13 mouse cellular contexts compared by ENCODE assay signal in the genomic region with DNA sequence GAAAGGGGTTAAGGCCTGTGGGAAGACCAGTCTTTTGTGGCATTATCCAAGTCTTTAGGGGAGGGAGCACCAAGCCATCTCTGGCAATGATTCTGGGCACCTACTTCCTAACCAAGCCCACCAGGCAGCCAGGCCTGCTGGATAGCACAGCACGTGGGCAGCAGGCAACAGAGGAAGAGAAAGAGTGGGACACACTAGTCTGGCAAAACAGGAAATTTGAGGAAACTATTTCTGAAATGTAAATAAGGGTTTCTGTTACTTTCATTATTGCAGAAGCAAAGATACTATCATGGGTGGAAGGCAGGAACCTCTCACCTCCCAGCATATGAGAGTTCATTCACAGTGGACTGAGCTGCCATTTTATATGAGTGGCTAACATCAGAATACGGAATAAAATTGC.
A peak's percentile ranks its signal among the peaks of the same experiment; 100 is the strongest.
DNase-seq lines count a peak whose midpoint lies in the region; ATAC-seq and TF ChIP-seq lines count a peak whose summit lies in the region.
"Had no signal": no experiment of that assay in that cellular context is flagged by ENCODE, and none has a peak within 500 bp of the region (broad histone marks: within the 10 kb centered on the region; RNA-seq: fewer than 3 reads in every experiment).

No protein-coding gene starts in this region.

- H3K27ac ChIP-seq in lung, postnatal 0 days (ENCODE audit: low read length), result no peak overlapping the region
- no peak overlapping the region for H3K27ac ChIP-seq in MEL (ENCODE audit: control insufficient read depth, low read depth, low read length)
- no peak overlapping the region for H3K27ac ChIP-seq in heart, adult 2 months
- H3K27ac ChIP-seq: hindbrain, embryonic 12.5 days had no signal

- H3K9ac ChIP-seq in lung, postnatal 0 days (replicated peaks; ENCODE audit: low read depth), result no peak overlapping the region
- H3K9ac ChIP-seq in MEL (ENCODE audit: control insufficient read depth, low read depth, low read length, poor library complexity, severe bottlenecking), result no peak overlapping the region
- no peak overlapping the region for H3K9ac ChIP-seq in heart, adult 2 months (ENCODE audit: low read depth, low read length)
- H3K9ac ChIP-seq: hindbrain, embryonic 12.5 days; liver, postnatal 0 days had no signal

- no peaks in the 10 kb centered on the region for H3K4me1 ChIP-seq in lung, postnatal 0 days (ENCODE audit: insufficient read depth, low read depth, low read length)
- peaks cover 11 to 14% of the 10 kb centered on the region in 2 experiments for H3K4me1 ChIP-seq in MEL (ENCODE audit: control insufficient read depth in 1 of 2, insufficient read depth in 2 of 2, low read length in 2 of 2)
- peaks cover 4% of the 10 kb centered on the region for H3K4me1 ChIP-seq in heart, adult 2 months (ENCODE audit: control insufficient read depth, insufficient read depth, low read length)

- no peaks in the 10 kb centered on the region for H3K79me2 ChIP-seq in MEL (ENCODE audit: control insufficient read depth, insufficient read depth, low read length, poor library complexity)
- H3K79me2 ChIP-seq in heart, adult 2 months (replicated peaks; ENCODE audit: control insufficient read depth, insufficient read depth, low read length), result no peaks in the 10 kb centered on the region

- no peak for TF ChIP-seq POLR2A in MEL (IDR thresholded peaks at IDR 0.05; ENCODE audit: control insufficient read depth in 1 of 2, insufficient read depth in 1 of 2, low read depth in 1 of 2, low read length in 2 of 2, poor library complexity in 1 of 2)
- no peak for TF ChIP-seq POLR2A in heart, adult 2 months (IDR thresholded peaks at IDR 0.05; ENCODE audit: insufficient read depth, low read depth, low read length)

- TF ChIP-seq EP300 in lung, postnatal 0 days (IDR thresholded peaks at IDR 0.05), result no peak
- TF ChIP-seq EP300 in MEL (IDR thresholded peaks at IDR 0.05; ENCODE audit: low read depth in 1 of 2, low read length in 2 of 2), result no peak
- TF ChIP-seq EP300 in heart, adult 2 months (IDR thresholded peaks at IDR 0.05; ENCODE audit: insufficient read depth, low read depth, low read length), result no peak

- H3K27me3 ChIP-seq in lung, postnatal 0 days (replicated peaks; ENCODE audit: insufficient read depth, low read length), result no peaks in the 10 kb centered on the region
- H3K27me3 ChIP-seq in MEL (ENCODE audit: control insufficient read depth in 1 of 2, insufficient read depth in 2 of 2, low read length in 2 of 2), result no peaks in the 10 kb centered on the region
- H3K27me3 ChIP-seq in heart, adult 2 months (ENCODE audit: control insufficient read depth, insufficient read depth, low read length), result no peaks in the 10 kb centered on the region
- H3K27me3 ChIP-seq: hindbrain, embryonic 12.5 days had no signal

- TF ChIP-seq RAD21 in MEL (IDR thresholded peaks at IDR 0.05; ENCODE audit: low read depth, low read length), result no peak

- intact Hi-C loops in heart, adult 2 months (cut with DNase I), result no loop called here

- H3K36me3 ChIP-seq in lung, postnatal 0 days (ENCODE audit: insufficient read depth, low read length), result no peaks in the 10 kb centered on the region
- peaks cover 0 to 12% of the 10 kb centered on the region in 2 experiments; a peak in 2 of 4 replicates for H3K36me3 ChIP-seq in MEL (ENCODE audit: control insufficient read depth in 1 of 2, insufficient read depth in 2 of 2, low read length in 2 of 2)
- no peaks in the 10 kb centered on the region; the same call in 1 of the 2 replicates for H3K36me3 ChIP-seq in heart, adult 2 months (ENCODE audit: control insufficient read depth, insufficient read depth, low read length)
- H3K36me3 ChIP-seq: hindbrain, embryonic 12.5 days had no signal

- no peak for TF ChIP-seq CTCF in lung, postnatal 0 days (IDR thresholded peaks at IDR 0.05)
- no peak for TF ChIP-seq CTCF in MEL (IDR thresholded peaks at IDR 0.05 in 2 of 3, conservative IDR thresholded peaks at IDR 0.05 in 1 of 3; ENCODE audit: control insufficient read depth in 1 of 3, insufficient read depth in 1 of 3, low read depth in 2 of 3, low read length in 3 of 3, poor library complexity in 1 of 3, severe bottlenecking in 1 of 3)
- no peak for TF ChIP-seq CTCF in heart, adult 2 months (IDR thresholded peaks at IDR 0.05)

- H3K9me3 ChIP-seq in lung, postnatal 0 days (ENCODE audit: low read length), result no peaks in the 10 kb centered on the region
- no peaks in the 10 kb centered on the region for H3K9me3 ChIP-seq in MEL (replicated peaks; ENCODE audit: insufficient read depth, low read length)
- H3K9me3 ChIP-seq: hindbrain, embryonic 12.5 days had no signal

- no peak overlapping the region for H3K4me2 ChIP-seq in lung, postnatal 0 days (replicated peaks; ENCODE audit: low read depth, low read length)
- H3K4me2 ChIP-seq: hindbrain, embryonic 12.5 days had no signal

- no peak for ATAC-seq in lung, postnatal 0 days
- peak; percentile 37 for ATAC-seq in common myeloid progenitor, adult 5-6 weeks (replicated peaks; ENCODE audit: low read depth, poor library complexity, severe bottlenecking)
- ATAC-seq in monocyte, adult 5-6 weeks (replicated peaks; ENCODE audit: insufficient number of reproducible peaks, low FRiP score, low TSS enrichment, poor library complexity, severe bottlenecking), result peak; percentile 44; the same call in 1 of the 2 replicates
- ATAC-seq: liver, postnatal 0 days had no signal

- 37% methylated on average over 2 of the region's 2 CpGs for WGBS in lung, postnatal 0 days
- WGBS in heart, adult 2 months, result 58% methylated on average over 2 of the region's 2 CpGs

- peak; percentile 26 for DNase-seq in lung, postnatal 0 days (ENCODE audit: low spot score)
- DNase-seq in lung, postnatal 4 days, result no peak
- peak; percentile 11 for DNase-seq in MEL (ENCODE audit: low read depth, low spot score)
- DNase-seq in urinary bladder, postnatal 10 days (ENCODE audit: low spot score), result no peak
- DNase-seq in heart, adult 2 months, result no peak
- DNase-seq: cerebellum, adult 9-10 months; kidney, adult 11 months; kidney, postnatal 10 days; liver, postnatal 0 days; right cerebral cortex, postnatal 4 days had no signal

- no peak overlapping the region for H3K4me3 ChIP-seq in lung, postnatal 0 days (ENCODE audit: low read depth, low read length)
- H3K4me3 ChIP-seq in MEL (ENCODE audit: control insufficient read depth in 1 of 2, insufficient read depth in 1 of 2, low read depth in 2 of 2, low read length in 2 of 2), result no peak overlapping the region
- no peak overlapping the region for H3K4me3 ChIP-seq in heart, adult 2 months
- H3K4me3 ChIP-seq: hindbrain, embryonic 12.5 days had no signal

TF ChIP-seq in MEL, 35 proteins besides CTCF, POLR2A, EP300 and RAD21:
- TF ChIP-seq CHD2 (IDR thresholded peaks at IDR 0.05; ENCODE audit: low read length) (no peak), USF2 (IDR thresholded peaks at IDR 0.05; ENCODE audit: borderline replicate concordance in 1 of 2, insufficient read depth in 1 of 2, low read depth in 1 of 2, low read length in 2 of 2) (no peak), CHD1 (IDR thresholded peaks at IDR 0.05; ENCODE audit: low read depth, low read length) (no peak), ZMIZ1 (IDR thresholded peaks at IDR 0.05; ENCODE audit: low read depth, low read length) (no peak), NRF1 (IDR thresholded peaks at IDR 0.05; ENCODE audit: insufficient read depth, low read depth, low read length, poor library complexity, severe bottlenecking) (no peak), MEF2A (IDR thresholded peaks at IDR 0.05; ENCODE audit: extremely low read depth, insufficient replicate concordance, low read depth, low read length, poor library complexity, severe bottlenecking) (no peak), MYC (IDR thresholded peaks at IDR 0.05; ENCODE audit: low read depth, low read length) (no peak), SIN3A (IDR thresholded peaks at IDR 0.05; ENCODE audit: low read length) (no peak), MAX (IDR thresholded peaks at IDR 0.05; ENCODE audit: low read length) (no peak), ETS1 (IDR thresholded peaks at IDR 0.05; ENCODE audit: low read depth, low read length) (no peak), ZNF384 (IDR thresholded peaks at IDR 0.05; ENCODE audit: low read depth, low read length) (no peak), SMC3 (IDR thresholded peaks at IDR 0.05; ENCODE audit: low read depth, low read length) (no peak), KAT2A (conservative IDR thresholded peaks at IDR 0.05; ENCODE audit: low read depth, low read length) (no peak), TBP (IDR thresholded peaks at IDR 0.05; ENCODE audit: low read depth, low read length) (no peak), NELFE (IDR thresholded peaks at IDR 0.05; ENCODE audit: low read depth, low read length) (no peak), JUND (IDR thresholded peaks at IDR 0.05; ENCODE audit: low read depth, low read length) (no peak)

Comparison
In these comparisons a context has a peak if more than half of its experiments do, and no peak if none do; other contexts are left out.
1. DNase-seq: peak in lung, postnatal 0 days (single experiment) and MEL (single experiment); none in lung, postnatal 4 days (0 of 2), urinary bladder, postnatal 10 days (single experiment) and heart, adult 2 months (0 of 2).